Mouse (Mus musculus): ENCODE results near the gene Coq10a.

The Coq10a gene

GRCm38 (mm10) chr10:128368402-128369217 lies at the start of gene Coq10a:
Coq10a (minus strand) TSS chr10:128368997.
- peak; percentile 91 for DNase-seq (ENCODE audit: extremely low spot score, low spot score)

DNA sequence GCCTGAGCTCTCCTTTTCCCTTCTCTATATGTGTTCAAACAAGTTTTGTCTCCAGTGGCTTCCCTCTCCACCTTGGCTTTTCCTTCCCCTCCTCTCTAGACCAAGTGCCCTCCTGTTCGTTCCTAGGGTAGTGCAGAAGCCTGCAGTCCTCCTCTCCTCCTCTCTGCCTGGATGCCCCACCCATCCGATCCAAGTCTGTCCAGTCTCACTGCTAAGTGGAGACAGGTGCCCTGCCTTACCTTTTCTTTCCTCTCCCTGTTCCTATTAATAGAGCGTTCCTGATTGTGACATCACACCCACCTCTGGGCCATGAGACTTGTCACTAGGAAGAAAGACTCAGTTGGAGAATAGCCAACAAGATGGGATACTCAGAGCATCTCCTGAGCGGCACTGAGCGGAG lies 46.1 kb upstream of the Coq10a start:
- no peak for DNase-seq (ENCODE audit: extremely low spot score, low spot score)

- DNase-seq (ENCODE audit: extremely low spot score, low spot score): no peak
Observed at GRCm38 (mm10) chr10:128413076-128413475, 44.3 kb upstream of the Coq10a start.

DNA sequence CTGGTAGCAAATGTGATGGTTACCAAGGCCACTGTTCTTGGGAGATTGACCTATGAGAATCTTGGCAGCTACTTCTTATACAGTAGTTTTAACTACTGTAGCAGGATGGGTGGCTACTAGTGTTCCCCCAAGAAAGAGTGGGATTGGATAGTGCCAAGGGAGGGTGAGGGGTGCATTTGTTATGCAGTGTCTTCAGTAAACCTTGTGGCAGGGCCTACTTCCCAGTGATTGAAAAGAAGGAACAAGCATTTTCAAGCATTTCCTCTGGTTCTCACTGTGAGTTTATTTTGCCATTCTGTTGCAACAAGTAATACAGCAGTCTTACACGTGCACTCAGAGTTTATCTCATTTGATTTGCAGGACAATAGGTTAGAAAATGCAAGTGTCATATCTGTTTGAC lies 43.8 kb upstream of the Coq10a start:
- no peak for DNase-seq (ENCODE audit: extremely low spot score, low spot score)

DNA sequence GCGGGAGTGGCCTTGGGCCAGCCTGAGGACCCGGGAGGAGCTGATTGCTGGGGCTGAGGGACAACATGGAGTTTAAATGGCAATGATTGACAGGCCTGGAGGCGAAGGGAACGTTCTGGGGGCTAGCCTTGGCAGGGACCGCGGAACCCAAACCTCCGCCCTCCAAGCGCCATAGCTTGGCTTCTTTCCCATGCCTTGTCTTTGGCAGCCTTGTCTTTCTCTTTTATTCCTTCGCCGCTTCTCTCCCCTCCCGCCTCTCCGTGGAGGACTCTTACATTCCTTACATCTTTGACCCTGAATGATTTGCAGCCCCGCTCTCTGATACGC lies 43.2 kb upstream of the Coq10a start:
- DNase-seq (ENCODE audit: extremely low spot score, low spot score): no peak

- DNase-seq (ENCODE audit: extremely low spot score, low spot score): peak; percentile 98
Observed at GRCm38 (mm10) chr10:128411211-128412054, 42.6 kb upstream of the Coq10a start, which contains the start of the genes Nabp2 and Rnf41. Nabp2 (minus strand) TSS chr10:128411492. Rnf41 (plus strand) TSS chr10:128411657.

GRCm38 (mm10) chr10:128410560-128410845 lies 41.7 kb upstream of the Coq10a start:
- no peak for DNase-seq (ENCODE audit: extremely low spot score, low spot score)

DNA sequence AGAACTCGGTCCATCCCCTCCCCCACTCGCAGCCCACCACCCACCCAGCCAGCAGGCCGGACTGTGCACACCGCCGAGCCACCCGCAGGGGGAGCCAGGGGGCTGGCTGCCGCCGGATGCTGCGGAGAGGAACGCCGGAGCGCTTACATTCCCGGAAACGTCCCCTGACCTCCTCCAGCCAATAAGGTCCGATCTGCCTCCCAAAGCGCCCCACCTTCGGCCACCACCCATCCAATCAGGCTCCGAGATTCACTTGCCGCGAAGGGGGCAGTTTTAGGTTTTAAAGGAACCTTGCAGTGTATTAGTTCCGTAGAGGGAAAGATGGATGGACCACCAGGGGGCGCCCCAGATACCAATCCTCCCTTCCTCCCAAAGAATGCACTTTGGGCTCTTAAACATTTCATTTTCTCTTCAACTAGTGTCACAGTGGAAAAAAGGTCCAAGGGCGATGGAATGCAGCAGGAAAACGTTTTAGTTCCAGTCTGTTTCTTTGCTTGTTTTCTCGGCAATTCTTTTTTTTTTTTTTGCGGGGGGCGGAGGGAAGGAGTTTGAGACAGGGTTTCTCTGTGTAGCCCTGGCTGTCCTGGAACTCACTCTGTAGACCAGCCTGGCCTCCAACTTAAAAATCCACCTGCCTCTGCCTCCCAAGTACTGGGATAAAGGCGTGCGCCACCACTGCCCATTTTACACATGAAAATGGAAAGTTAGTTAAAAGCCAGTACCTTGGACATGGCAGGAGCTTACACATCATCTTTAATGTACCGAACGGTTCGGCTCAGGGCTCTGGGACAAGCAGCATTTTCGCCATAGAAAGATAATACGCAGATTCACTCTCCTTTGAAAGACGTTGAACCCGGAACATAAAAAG lies 41.1 kb upstream of the Coq10a start:
- DNase-seq (ENCODE audit: extremely low spot score, low spot score): peak; percentile 94

DNA sequence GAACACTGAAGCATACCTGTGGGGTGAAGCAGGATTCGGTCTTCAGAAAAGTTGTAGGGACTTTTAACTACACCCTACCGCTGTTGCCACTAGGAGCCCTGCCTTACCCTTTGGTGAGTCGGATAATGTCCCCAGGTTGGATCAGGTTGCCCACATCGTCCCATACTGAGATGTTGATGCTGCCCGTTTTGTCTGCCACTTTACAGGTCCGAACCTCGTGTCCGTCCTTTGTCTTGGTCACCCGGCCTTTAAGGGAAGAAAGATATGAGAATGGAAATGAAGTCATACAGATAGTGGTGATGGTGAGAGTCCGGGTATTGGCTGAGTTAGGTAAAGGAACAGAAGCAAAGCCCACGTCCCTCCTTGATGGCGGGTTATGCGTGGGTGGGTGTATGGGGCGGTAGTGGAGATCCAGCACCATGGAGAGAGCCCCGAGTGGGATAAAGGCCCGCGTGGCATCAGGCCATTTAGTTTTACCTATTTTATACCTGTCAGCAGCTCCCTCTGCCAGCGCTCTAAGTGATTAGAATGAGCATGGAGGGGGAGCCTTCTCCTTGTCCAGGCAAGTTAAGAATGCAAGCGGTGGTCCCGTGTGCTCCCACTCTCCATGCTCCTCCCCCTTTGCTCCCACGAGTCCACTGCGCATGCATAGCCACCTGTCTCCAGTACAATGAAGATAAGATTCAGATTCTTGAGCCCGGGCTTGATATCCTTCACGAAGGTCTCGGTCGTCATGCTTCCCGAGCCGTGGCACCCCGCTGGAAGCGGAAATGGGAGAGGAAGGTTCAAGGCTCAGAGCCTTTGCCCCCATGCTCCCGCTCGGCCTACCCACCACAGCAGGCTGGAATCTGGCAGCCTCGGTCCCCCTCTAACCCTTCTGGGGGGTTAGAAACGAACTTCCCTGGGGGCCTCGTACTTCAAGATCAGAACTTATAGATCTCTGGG lies 40.1 kb upstream of the Coq10a start:
- DNase-seq (ENCODE audit: extremely low spot score, low spot score): no peak

GRCm38 (mm10) chr10:128403931-128404330 lies 35.1 kb upstream of the Coq10a start:
- no peak for DNase-seq (ENCODE audit: extremely low spot score, low spot score)

DNA sequence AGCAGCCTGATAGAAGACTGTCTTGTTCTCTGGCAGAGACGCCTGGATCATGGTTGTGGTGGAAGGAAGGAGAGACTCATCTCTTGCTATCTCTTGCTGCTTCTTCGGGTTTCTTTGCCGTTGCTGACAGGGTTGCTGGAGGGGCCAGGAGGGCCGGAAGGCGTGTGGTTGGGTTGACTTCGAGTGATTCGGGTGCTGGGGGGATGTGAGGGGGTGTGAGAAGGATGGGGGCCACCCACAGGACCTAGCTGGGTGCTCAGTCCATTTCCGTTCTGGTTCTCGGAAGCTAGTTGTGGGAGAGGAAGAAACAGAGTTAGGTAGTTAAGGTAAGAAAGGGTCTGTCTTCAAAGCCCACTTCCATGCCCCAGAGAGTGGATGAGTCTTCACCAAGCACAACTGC lies 32.8 kb upstream of the Coq10a start:
- DNase-seq (ENCODE audit: extremely low spot score, low spot score): no peak

DNA sequence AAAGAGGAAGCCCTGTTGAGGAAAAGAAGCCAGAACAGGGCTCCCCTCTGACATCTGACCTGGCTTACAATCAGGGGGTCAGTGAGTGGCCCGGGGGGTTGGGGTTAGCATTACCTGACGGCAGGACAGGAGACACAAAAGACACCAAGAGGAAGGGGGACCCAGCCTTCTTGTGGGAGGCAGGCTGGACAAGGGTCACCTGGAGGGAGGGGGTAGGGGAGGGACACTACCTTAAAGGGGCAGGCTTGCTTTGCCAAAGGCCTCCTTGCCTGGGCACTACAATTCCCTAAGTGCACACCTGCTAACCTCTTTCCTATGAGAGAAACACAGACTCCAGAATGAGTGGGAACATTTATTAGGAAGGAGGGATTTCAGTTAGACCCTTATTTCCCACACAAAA lies 32.3 kb upstream of the Coq10a start, which contains the start of gene Slc39a5:
TSS of gene Slc39a5 (minus strand) at position 174 of the 400 bp plus-strand sequence.
- no peak for DNase-seq (ENCODE audit: extremely low spot score, low spot score)

DNA sequence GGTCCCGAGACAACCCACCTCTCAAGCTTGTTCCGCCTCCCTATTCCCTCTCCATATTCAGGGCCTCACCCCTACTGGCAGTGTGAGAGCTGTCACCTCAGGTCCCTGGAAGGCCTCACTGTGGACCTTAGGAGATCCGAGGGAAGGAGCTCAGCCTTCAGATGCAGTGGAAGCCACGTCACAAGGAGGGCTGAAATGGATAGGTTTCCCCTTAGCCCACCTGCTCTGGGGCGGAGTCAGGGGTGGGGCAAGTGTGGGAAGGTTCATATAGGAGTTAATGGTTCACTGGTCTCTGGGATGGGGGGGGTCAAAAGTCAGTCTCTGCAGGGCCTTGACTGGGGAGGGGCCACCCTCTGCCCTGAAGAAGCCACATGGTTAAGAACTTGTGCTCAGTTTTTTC lies 31.5 kb upstream of the Coq10a start:
- DNase-seq (ENCODE audit: extremely low spot score, low spot score): no peak

DNA sequence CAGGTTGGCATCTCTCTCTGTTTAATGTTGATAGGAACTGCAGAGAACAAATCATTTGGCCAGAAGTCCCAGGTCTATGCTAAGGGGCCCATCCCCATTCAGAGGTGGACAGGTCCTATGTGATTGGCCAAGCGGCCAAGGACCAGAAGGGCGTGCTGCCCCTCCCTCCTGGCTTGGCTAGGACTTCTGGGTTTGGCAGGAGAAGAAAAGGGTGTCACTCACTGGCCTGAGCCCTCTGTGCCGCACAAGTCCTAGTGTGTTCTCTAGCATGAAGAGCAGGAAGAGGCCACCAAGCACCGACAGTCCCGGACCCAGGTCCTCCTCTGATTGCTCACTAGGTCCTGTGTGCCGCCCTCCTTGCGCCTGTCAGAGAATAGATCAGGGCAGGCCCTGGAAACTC lies 28.7 kb upstream of the Coq10a start:
- DNase-seq (ENCODE audit: extremely low spot score, low spot score): no peak

DNA sequence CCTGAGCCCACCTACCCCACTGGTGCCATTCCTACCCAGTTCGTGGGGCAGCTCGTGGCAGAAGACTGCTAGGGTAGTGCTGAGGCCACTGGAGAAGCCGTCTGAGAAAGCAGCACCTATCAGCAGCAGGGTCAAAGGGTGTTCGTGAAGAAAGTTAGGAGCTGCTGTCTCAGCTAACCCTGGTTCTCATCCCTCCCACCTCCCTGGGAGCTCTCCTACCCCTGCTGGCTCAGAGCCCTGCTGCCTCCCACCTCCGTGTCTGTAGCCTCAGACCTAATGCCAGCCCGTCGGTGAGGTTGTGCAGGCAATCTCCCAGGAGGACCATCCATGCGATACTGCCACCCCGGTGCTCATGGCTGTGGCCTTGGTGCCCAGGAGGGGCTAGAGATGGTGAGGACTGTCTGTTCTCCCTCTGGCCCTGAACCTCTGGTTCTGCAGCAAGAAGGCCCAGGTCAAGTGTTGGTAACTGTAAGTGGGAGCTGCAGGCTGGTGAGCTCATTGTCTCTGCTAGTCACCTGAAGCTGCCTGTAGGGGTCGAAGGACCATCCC lies 28.0 kb upstream of the Coq10a start:
- DNase-seq (ENCODE audit: extremely low spot score, low spot score): no peak

GRCm38 (mm10) chr10:128396017-128396673 lies 27.3 kb upstream of the Coq10a start:
- DNase-seq (ENCODE audit: extremely low spot score, low spot score): no peak

DNA sequence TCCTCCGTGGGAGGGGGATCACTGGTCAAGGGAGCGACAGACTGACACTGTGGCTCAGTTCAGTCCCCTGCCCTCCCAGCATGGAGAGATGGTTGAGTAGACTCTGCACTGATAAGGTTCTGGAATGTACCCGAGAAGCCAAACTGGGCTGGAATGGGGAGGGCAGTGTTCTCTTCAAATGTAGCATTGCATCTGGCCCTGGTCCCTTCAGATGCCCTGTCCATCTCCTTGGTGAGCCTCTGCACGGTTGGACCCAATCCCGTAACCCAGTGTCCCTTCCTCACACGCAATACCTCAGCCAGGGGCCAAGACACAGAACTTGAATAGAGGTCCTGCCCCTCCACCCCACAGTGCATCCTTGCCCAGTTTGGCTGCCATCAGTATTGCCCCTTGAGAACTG lies 23.1 kb upstream of the Coq10a start:
- no peak for DNase-seq (ENCODE audit: extremely low spot score, low spot score)

DNA sequence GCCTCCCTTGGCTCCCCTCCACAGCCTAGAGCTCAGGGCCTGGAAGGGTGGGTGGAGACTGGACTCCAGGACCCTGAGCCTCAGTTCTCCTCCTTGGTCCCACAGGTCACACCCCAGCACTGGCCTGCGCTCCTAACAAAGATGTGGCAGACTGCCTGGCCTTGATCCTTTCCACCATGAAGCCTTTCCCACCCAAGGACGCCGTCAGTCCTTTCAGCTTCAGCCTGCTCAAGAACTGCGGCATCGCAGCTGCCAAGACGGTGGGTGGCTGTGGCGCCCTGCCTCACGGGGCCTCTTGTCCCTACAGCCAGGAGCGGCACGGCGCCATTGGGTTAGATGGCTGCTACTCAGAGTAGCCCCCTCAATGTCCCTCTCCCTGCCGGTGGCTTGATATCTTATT lies 21.6 kb upstream of the Coq10a start:
- DNase-seq (ENCODE audit: extremely low spot score, low spot score): no peak

- no peak for DNase-seq (ENCODE audit: extremely low spot score, low spot score)
Observed at GRCm38 (mm10) chr10:128389570-128389969, 20.8 kb upstream of the Coq10a start.

DNA sequence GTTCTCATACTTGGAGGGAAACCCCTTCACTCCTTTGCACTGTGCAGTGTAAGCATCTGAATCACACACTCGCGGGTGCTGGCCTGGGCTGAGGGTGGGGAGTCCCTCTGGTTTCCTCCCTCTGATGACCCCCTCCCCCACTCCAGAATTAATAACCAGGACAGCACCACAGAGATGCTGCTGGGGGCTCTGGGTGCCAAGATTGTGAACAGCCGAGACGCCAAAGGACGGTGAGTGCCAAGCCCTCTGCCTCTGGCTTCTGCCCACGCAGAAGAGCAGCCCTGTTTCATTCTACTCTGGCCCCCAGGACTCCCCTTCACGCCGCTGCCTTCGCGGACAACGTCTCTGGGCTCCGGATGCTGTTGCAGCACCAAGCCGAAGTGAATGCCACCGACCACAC lies 20.1 kb upstream of the Coq10a start:
- no peak for DNase-seq (ENCODE audit: extremely low spot score, low spot score)
